Mouse (Mus musculus) C2C12 (cell line): ENCODE data around the gene Stk17b. TPM values are rescaled to one million over a fixed set of nuclear protein-coding genes. Genes with fewer than 3 reads are reported as not detected.

Experiments used
- H3K27me3 ChIP-seq: one replicate; pipeline ENCODE4 v1.6.1; 2011; ENCODE audit not compliant: control insufficient read depth, insufficient read depth, insufficient read length
- H3K36me3 ChIP-seq: one replicate; pipeline ENCODE4 v1.6.1; 2011; ENCODE audit not compliant: control insufficient read depth, insufficient read depth
- H3K4me3 ChIP-seq: one replicate; pipeline ENCODE4 v1.5.1; 2011; ENCODE audit warnings: mild to moderate bottlenecking, control low read depth; ENCODE audit not compliant: poor library complexity, insufficient read depth, severe bottlenecking
- H3K79me2 ChIP-seq: one replicate; pipeline ENCODE4 v1.6.1; 2011; ENCODE audit not compliant: control insufficient read depth, insufficient read depth
- H3K79me3 ChIP-seq: one replicate; pipeline ENCODE4 v1.6.1; 2011; ENCODE audit warnings: low read depth, control low read depth
- H3ac ChIP-seq: one replicate; pipeline ENCODE3; 2011; ENCODE audit warnings: low read depth; ENCODE audit not compliant: control insufficient read depth, insufficient read length
- CEBPB ChIP-seq: IDR thresholded peaks from one replicate; pipeline ENCODE4 v1.6.1; 2011; ENCODE audit warnings: low read depth, mild to moderate bottlenecking, control low read depth, moderate library complexity
- CTCF ChIP-seq: IDR thresholded peaks from one replicate; pipeline ENCODE4 v1.5.1; 2011; ENCODE audit not compliant: control insufficient read depth, insufficient read depth, insufficient read length
- FOSL1 ChIP-seq: IDR thresholded peaks from one replicate; pipeline ENCODE4 v1.8.0; 2011; ENCODE audit warnings: mild to moderate bottlenecking, low read length; ENCODE audit not compliant: poor library complexity, insufficient read depth, severe bottlenecking
- MAX ChIP-seq: IDR thresholded peaks from one replicate; pipeline ENCODE4 v1.6.1; 2011; ENCODE audit warnings: mild to moderate bottlenecking, control low read depth
- MYOD1 ChIP-seq: IDR thresholded peaks from one replicate; pipeline ENCODE4 v1.6.1; 2011; ENCODE audit warnings: low read depth; ENCODE audit not compliant: control insufficient read depth, insufficient read length
- MYOG ChIP-seq: IDR thresholded peaks from one replicate; pipeline ENCODE4 v1.6.1; 2011; ENCODE audit not compliant: control insufficient read depth, insufficient read length; ENCODE audit errors: extremely low read depth
- USF1 ChIP-seq: IDR thresholded peaks from one replicate; pipeline ENCODE4 v1.6.1; 2011; ENCODE audit warnings: low read depth, mild to moderate bottlenecking, control low read depth, moderate library complexity
- polyA plus RNA-seq: library from polyadenylated mRNA; unstranded; fragments of >200 nt; fragmentation: generic; extraction: Trizol; gene quantifications from one replicate; pipeline ENCODE4 v1.2.1, GENCODE M21; 2012; ENCODE audit warnings: missing spikeins

Stk17b gene
- polyA plus RNA-seq, 1 experiment, result 7.3 TPM

GRCm38 (mm10) chr1:53808229-53808628 is 23.2 kb upstream of the Stk17b start:
- Histone ChIP-seq H3K36me3 (no peaks in the 10 kb centered on the region), H3K79me2 (no peaks in the 10 kb centered on the region), H3K79me3 (no peaks in the 10 kb centered on the region), H3K27me3 (no peaks in the 10 kb centered on the region), H3K4me3 (no peak overlapping the region), H3ac (no peak overlapping the region)
- TF ChIP-seq USF1, result no peak
- no peak for TF ChIP-seq CEBPB
- TF ChIP-seq CTCF, result no peak
- no peak for TF ChIP-seq FOSL1
- no peak for TF ChIP-seq MAX
- TF ChIP-seq MYOG, result no peak
- no peak for TF ChIP-seq MYOD1

GRCm38 (mm10) chr1:53797811-53798210 is 12.8 kb upstream of the Stk17b start:
- no peaks in the 10 kb centered on the region for H3K79me3 ChIP-seq
- no peaks in the 10 kb centered on the region for H3K79me2 ChIP-seq
- no peaks in the 10 kb centered on the region for H3K27me3 ChIP-seq
- no peaks in the 10 kb centered on the region for H3K36me3 ChIP-seq
- no peak for TF ChIP-seq MYOD1
- no peak for TF ChIP-seq MYOG
- no peak for TF ChIP-seq CTCF
- no peak for TF ChIP-seq FOSL1
- TF ChIP-seq USF1, result no peak
- TF ChIP-seq CEBPB, result no peak
- TF ChIP-seq MAX, result no peak
- H3K4me3 ChIP-seq, result no peak overlapping the region
- no peak overlapping the region for H3ac ChIP-seq

- H3K79me2 ChIP-seq, result no peaks in the 10 kb centered on the region
- no peak overlapping the region for H3K4me3 ChIP-seq
- TF ChIP-seq FOSL1, result no peak
- no peak for TF ChIP-seq CEBPB
- TF ChIP-seq MYOG, result no peak
- TF ChIP-seq CTCF, result no peak
- TF ChIP-seq USF1, result no peak
- no peak for TF ChIP-seq MYOD1
- H3ac ChIP-seq, result no peak overlapping the region
- H3K27me3 ChIP-seq, result no peaks in the 10 kb centered on the region
- no peaks in the 10 kb centered on the region for H3K79me3 ChIP-seq
- H3K36me3 ChIP-seq, result no peaks in the 10 kb centered on the region
Observed at GRCm38 (mm10) chr1:53797074-53797473, 12.1 kb upstream of the Stk17b start.

GRCm38 (mm10) chr1:53796271-53796670 is 11.2 kb upstream of the Stk17b start:
- Histone ChIP-seq H3K79me2 (no peaks in the 10 kb centered on the region), H3K79me3 (no peaks in the 10 kb centered on the region), H3K27me3 (no peaks in the 10 kb centered on the region), H3K36me3 (no peaks in the 10 kb centered on the region), H3K4me3 (no peak overlapping the region), H3ac (no peak overlapping the region)
- no peak for TF ChIP-seq CTCF
- TF ChIP-seq MAX, result no peak
- TF ChIP-seq FOSL1, result no peak
- no peak for TF ChIP-seq USF1
- no peak for TF ChIP-seq CEBPB

- H3K79me3 ChIP-seq, result no peaks in the 10 kb centered on the region
- H3K27me3 ChIP-seq, result no peaks in the 10 kb centered on the region
- TF ChIP-seq CTCF (no peak), FOSL1 (no peak), MAX (no peak), MYOD1 (no peak), MYOG (no peak)
- no peak overlapping the region for H3K4me3 ChIP-seq
- H3K36me3 ChIP-seq, result no peaks in the 10 kb centered on the region
- H3K79me2 ChIP-seq, result no peaks in the 10 kb centered on the region
- H3ac ChIP-seq, result no peak overlapping the region
Observed at GRCm38 (mm10) chr1:53795591-53795990, 10.6 kb upstream of the Stk17b start.

GRCm38 (mm10) chr1:53795081-53795480 is 10.1 kb upstream of the Stk17b start:
- H3K79me2 ChIP-seq, result no peaks in the 10 kb centered on the region
- H3K36me3 ChIP-seq, result no peaks in the 10 kb centered on the region
- H3K79me3 ChIP-seq, result no peaks in the 10 kb centered on the region
- H3ac ChIP-seq, result no peak overlapping the region
- no peak overlapping the region for H3K4me3 ChIP-seq
- no peak for TF ChIP-seq MAX
- no peak for TF ChIP-seq CTCF
- TF ChIP-seq CEBPB, result no peak
- no peak for TF ChIP-seq USF1
- no peak for TF ChIP-seq MYOD1
- no peak for TF ChIP-seq MYOG
- TF ChIP-seq FOSL1, result no peak
- H3K27me3 ChIP-seq, result no peaks in the 10 kb centered on the region
